Mouse (Mus musculus): ENCODE data around the gene Golga3. TPM values are rescaled to one million over a fixed set of nuclear protein-coding genes. Genes with fewer than 3 reads are reported as not detected.

Golga3 gene
- polyA plus RNA-seq, 1 experiment, result 40.8 TPM

GRCm38 (mm10) chr5:110230780-110231461 is 54.4 kb downstream of the Golga3 start, which contains the start of gene Ankle2:
TSS of gene Ankle2 (plus strand) at chr5:110231004.
- Histone ChIP-seq H3K36me3 (ENCODE audit: control insufficient read depth, insufficient read depth, low read length) (peaks cover 3% of the 10 kb centered on the region; the same call in 1 of the 2 replicates), H3K27ac (ENCODE audit: control insufficient read depth, insufficient read depth, low read depth, low read length) (peak within 1 kb of the TSS; percentile 96), H3K27me3 (ENCODE audit: control insufficient read depth, insufficient read depth, low read length) (no peaks in the 10 kb centered on the region), H3K4me3 (ENCODE audit: control insufficient read depth, low read depth, low read length) (peak within 1 kb of the TSS; percentile 97), H3K4me1 (ENCODE audit: control insufficient read depth, insufficient read depth, low read length) (peaks cover 3% of the 10 kb centered on the region; the same call in 1 of the 2 replicates)
- TF ChIP-seq CTCF (IDR thresholded peaks at IDR 0.05; ENCODE audit: control insufficient read depth, insufficient read depth, insufficient replicate concordance, low read depth, low read length) (no peak), POLR2A (IDR thresholded peaks at IDR 0.05; ENCODE audit: control insufficient read depth, low read depth, low read length) (peak; percentile 88)

DNA sequence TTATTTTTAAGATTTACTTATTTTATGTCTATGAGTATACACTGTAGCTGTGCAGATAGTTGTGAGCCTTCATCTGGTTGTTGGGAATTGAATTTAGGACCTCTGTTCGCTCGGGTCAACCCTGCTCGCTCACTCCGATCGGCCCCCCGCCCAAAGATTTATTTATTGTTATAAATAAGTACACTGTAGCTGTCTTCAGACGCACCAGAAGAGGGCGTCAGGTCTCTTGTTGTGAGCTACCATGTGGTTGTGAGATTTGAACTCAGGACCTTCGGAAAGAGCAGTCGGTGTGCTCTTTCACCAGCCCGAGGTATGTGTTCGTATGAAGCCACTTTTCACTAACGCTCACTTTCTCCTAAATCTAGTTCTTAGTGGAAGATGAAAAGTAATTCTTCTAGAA is 55.1 kb downstream of the Golga3 start:
- peaks cover 3% of the 10 kb centered on the region; the same call in 1 of the 2 replicates for H3K4me1 ChIP-seq (ENCODE audit: control insufficient read depth, insufficient read depth, low read length)
- TF ChIP-seq POLR2A (IDR thresholded peaks at IDR 0.05; ENCODE audit: control insufficient read depth, low read depth, low read length) (no peak), CTCF (IDR thresholded peaks at IDR 0.05; ENCODE audit: control insufficient read depth, insufficient read depth, insufficient replicate concordance, low read depth, low read length) (no peak)
- no peak overlapping the region; the same call in 1 of the 2 replicates for H3K27ac ChIP-seq (ENCODE audit: control insufficient read depth, insufficient read depth, low read depth, low read length)
- H3K36me3 ChIP-seq (ENCODE audit: control insufficient read depth, insufficient read depth, low read length), result peaks cover 6% of the 10 kb centered on the region
- no peaks in the 10 kb centered on the region for H3K27me3 ChIP-seq (ENCODE audit: control insufficient read depth, insufficient read depth, low read length)
- peak overlapping the region; percentile 74 for H3K4me3 ChIP-seq (ENCODE audit: control insufficient read depth, low read depth, low read length)

- TF ChIP-seq POLR2A (IDR thresholded peaks at IDR 0.05; ENCODE audit: control insufficient read depth, low read depth, low read length) (no peak), CTCF (IDR thresholded peaks at IDR 0.05; ENCODE audit: control insufficient read depth, insufficient read depth, insufficient replicate concordance, low read depth, low read length) (no peak)
- no peaks in the 10 kb centered on the region for H3K27me3 ChIP-seq (ENCODE audit: control insufficient read depth, insufficient read depth, low read length)
- no peak overlapping the region for H3K27ac ChIP-seq (ENCODE audit: control insufficient read depth, insufficient read depth, low read depth, low read length)
- H3K4me3 ChIP-seq (ENCODE audit: control insufficient read depth, low read depth, low read length), result peak overlapping the region; percentile 56; the same call in 1 of the 2 replicates
- peaks cover 6% of the 10 kb centered on the region for H3K36me3 ChIP-seq (ENCODE audit: control insufficient read depth, insufficient read depth, low read length)
- peaks cover 3% of the 10 kb centered on the region; the same call in 1 of the 2 replicates for H3K4me1 ChIP-seq (ENCODE audit: control insufficient read depth, insufficient read depth, low read length)
Measured at GRCm38 (mm10) chr5:110232346-110232745, 55.8 kb downstream of the Golga3 start.

GRCm38 (mm10) chr5:110244091-110244490 is 67.6 kb downstream of the Golga3 start:
- Histone ChIP-seq H3K36me3 (ENCODE audit: control insufficient read depth, insufficient read depth, low read length) (peaks cover 4% of the 10 kb centered on the region), H3K27ac (ENCODE audit: control insufficient read depth, insufficient read depth, low read depth, low read length) (no peak overlapping the region), H3K4me1 (ENCODE audit: control insufficient read depth, insufficient read depth, low read length) (no peaks in the 10 kb centered on the region), H3K4me3 (ENCODE audit: control insufficient read depth, low read depth, low read length) (no peak overlapping the region), H3K27me3 (ENCODE audit: control insufficient read depth, insufficient read depth, low read length) (no peaks in the 10 kb centered on the region)
- TF ChIP-seq CTCF (IDR thresholded peaks at IDR 0.05; ENCODE audit: control insufficient read depth, insufficient read depth, insufficient replicate concordance, low read depth, low read length) (no peak), POLR2A (IDR thresholded peaks at IDR 0.05; ENCODE audit: control insufficient read depth, low read depth, low read length) (no peak)

- Histone ChIP-seq H3K4me3 (ENCODE audit: control insufficient read depth, low read depth, low read length) (no peak overlapping the region), H3K27ac (ENCODE audit: control insufficient read depth, insufficient read depth, low read depth, low read length) (no peak overlapping the region), H3K36me3 (ENCODE audit: control insufficient read depth, insufficient read depth, low read length) (peaks cover 1% of the 10 kb centered on the region; the same call in 1 of the 2 replicates), H3K4me1 (ENCODE audit: control insufficient read depth, insufficient read depth, low read length) (peaks cover 6% of the 10 kb centered on the region), H3K27me3 (ENCODE audit: control insufficient read depth, insufficient read depth, low read length) (no peaks in the 10 kb centered on the region)
- TF ChIP-seq CTCF (IDR thresholded peaks at IDR 0.05; ENCODE audit: control insufficient read depth, insufficient read depth, insufficient replicate concordance, low read depth, low read length), result no peak
- TF ChIP-seq POLR2A (IDR thresholded peaks at IDR 0.05; ENCODE audit: control insufficient read depth, low read depth, low read length), result no peak
Measured at GRCm38 (mm10) chr5:110266941-110267340, 90.4 kb downstream of the Golga3 start.

- peak within 1 kb of the TSS; percentile 95 for H3K4me3 ChIP-seq (ENCODE audit: control insufficient read depth, low read depth, low read length)
- H3K27me3 ChIP-seq (ENCODE audit: control insufficient read depth, insufficient read depth, low read length), result no peaks in the 10 kb centered on the region
- H3K27ac ChIP-seq (ENCODE audit: control insufficient read depth, insufficient read depth, low read depth, low read length), result peak within 1 kb of the TSS; percentile 86
- H3K4me1 ChIP-seq (ENCODE audit: control insufficient read depth, insufficient read depth, low read length), result peaks cover 6% of the 10 kb centered on the region
- TF ChIP-seq CTCF (IDR thresholded peaks at IDR 0.05; ENCODE audit: control insufficient read depth, insufficient read depth, insufficient replicate concordance, low read depth, low read length) (peak; percentile 89), POLR2A (IDR thresholded peaks at IDR 0.05; ENCODE audit: control insufficient read depth, low read depth, low read length) (peak; percentile 92)
- peaks cover 1% of the 10 kb centered on the region; the same call in 1 of the 2 replicates for H3K36me3 ChIP-seq (ENCODE audit: control insufficient read depth, insufficient read depth, low read length)
Measured at GRCm38 (mm10) chr5:110269141-110270101, 92.9 kb downstream of the Golga3 start, which contains the start of gene Pgam5. TSS of gene Pgam5 (minus strand) at chr5:110269913.

All from testis, adult 2 months (tissue).